Mouse (Mus musculus): Measurements from ENCODE around the gene Ccl6. TPM values are rescaled to one million over a fixed set of nuclear protein-coding genes. Genes with fewer than 3 reads are reported as not detected.
A peak's percentile ranks its signal among the peaks of the same experiment; 100 is the strongest.

Gene Ccl6
- total and polyA plus RNA-seq, 2 experiments, result 3.3 to 14.1 TPM

DNA sequence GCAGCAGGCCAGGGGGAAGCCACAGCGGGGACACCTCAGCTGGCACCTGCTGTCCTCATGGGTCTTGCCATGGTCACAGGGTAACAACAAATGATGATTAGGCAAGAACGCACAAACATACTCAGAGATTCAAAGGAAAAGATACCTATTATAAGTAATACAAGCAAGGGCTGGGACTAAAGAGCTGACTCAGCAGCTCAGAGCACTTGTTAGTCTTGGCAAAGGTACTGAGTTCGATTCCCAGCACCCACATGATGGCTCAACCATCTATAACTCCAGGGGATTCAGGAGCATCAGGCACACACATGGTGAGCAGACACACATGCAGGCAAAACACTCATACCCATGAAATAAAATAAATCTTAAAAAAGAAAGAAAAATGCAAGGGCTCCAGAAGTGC is 51.5 kb downstream of the Ccl6 start:
- Histone ChIP-seq H3K4me1 (ENCODE audit: control insufficient read depth, insufficient read depth, low read length) (no peaks in the 10 kb centered on the region), H3K27ac (replicated peaks; ENCODE audit: insufficient read depth, low read depth, low read length) (no peak overlapping the region), H3K79me2 (ENCODE audit: control insufficient read depth, insufficient read depth, low read length) (no peaks in the 10 kb centered on the region), H3K4me3 (ENCODE audit: insufficient read depth, low read depth, low read length) (no peak overlapping the region), H3K36me3 (ENCODE audit: control insufficient read depth, insufficient read depth, low read length) (no peaks in the 10 kb centered on the region), H3K27me3 (ENCODE audit: control insufficient read depth, insufficient read depth, low read length) (no peaks in the 10 kb centered on the region), H3K9ac (ENCODE audit: low read depth, low read length) (no peak overlapping the region)
- WGBS, result 89% methylated on average over 3 of the region's 3 CpGs
- no peak for TF ChIP-seq POLR2A (IDR thresholded peaks at IDR 0.05; ENCODE audit: extremely low read depth, insufficient read depth, low read length)
- TF ChIP-seq CTCF (IDR thresholded peaks at IDR 0.05; ENCODE audit: low read depth, low read length), result no peak
- DNase-seq (ENCODE audit: extremely low read depth, low read depth, low spot score), result no peak

DNA sequence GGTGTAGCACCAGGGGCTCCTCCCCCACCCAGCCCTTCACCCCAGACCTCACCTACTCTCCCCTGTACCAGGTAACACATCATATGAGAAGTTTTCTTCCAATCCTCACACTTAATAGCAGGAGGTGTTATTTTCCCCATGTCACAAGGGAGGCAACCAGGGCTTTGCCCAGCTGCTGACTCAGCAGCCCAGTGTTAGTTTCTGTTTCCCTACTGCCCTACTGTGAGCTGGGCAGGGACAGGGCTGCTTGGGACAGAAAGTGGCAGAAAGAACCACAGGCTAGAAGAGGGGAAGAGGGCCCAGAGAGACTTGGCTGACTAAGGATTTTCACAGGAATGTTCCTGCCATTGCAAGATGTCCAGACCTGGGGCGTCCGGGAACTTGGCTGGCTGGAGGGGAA is 52.0 kb downstream of the Ccl6 start:
- TF ChIP-seq CTCF (IDR thresholded peaks at IDR 0.05; ENCODE audit: low read depth, low read length) (no peak), POLR2A (IDR thresholded peaks at IDR 0.05; ENCODE audit: extremely low read depth, insufficient read depth, low read length) (no peak)

DNA sequence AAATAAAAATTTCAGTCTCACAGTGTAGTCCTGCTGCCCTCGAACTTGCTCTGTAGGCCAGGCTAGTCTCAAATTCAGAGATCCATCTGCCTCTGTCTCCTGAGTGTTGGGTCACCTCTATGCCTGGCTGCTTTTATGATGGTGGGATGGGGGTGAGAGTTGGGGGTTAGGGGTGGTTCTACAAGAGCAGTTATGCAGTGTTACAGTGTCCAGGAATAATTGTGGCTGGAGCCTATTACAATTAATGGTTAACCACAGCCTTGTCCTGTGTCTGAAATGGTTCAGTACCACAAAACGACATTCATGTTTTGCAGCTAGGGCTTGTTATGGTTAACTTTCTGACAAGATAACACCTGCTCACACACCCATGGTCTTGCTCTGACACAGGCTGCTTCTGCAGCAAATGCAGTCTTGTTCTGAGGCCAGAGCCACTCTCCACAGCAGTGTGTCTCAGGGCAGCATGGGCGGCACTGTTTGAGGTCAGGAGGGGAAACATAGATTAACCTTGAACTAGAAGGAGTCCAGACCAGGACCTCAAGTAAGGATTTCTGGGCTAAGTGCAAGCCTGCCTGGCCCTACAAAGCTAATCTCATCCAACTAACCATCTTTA is 54.1 kb downstream of the Ccl6 start:
- 79% methylated on average over 3 of the region's 3 CpGs for WGBS
- TF ChIP-seq POLR2A (IDR thresholded peaks at IDR 0.05; ENCODE audit: extremely low read depth, insufficient read depth, low read length) (no peak), CTCF (IDR thresholded peaks at IDR 0.05; ENCODE audit: low read depth, low read length) (no peak)

More for the DNA sequence above, 52.0 kb downstream of the Ccl6 start:
- no peak overlapping the region for H3K9ac ChIP-seq (ENCODE audit: low read depth, low read length)
- H3K27me3 ChIP-seq (ENCODE audit: control insufficient read depth, insufficient read depth, low read length), result no peaks in the 10 kb centered on the region
- H3K79me2 ChIP-seq (ENCODE audit: control insufficient read depth, insufficient read depth, low read length), result no peaks in the 10 kb centered on the region
- DNase-seq (ENCODE audit: extremely low read depth, low read depth, low spot score), result peak; percentile 17
- H3K27ac ChIP-seq (replicated peaks; ENCODE audit: insufficient read depth, low read depth, low read length), result no peak overlapping the region
- WGBS, result 91% methylated on average over 2 of the region's 2 CpGs
- H3K36me3 ChIP-seq (ENCODE audit: control insufficient read depth, insufficient read depth, low read length), result no peaks in the 10 kb centered on the region
- H3K4me1 ChIP-seq (ENCODE audit: control insufficient read depth, insufficient read depth, low read length), result no peaks in the 10 kb centered on the region
- no peak overlapping the region for H3K4me3 ChIP-seq (ENCODE audit: insufficient read depth, low read depth, low read length)

More for the DNA sequence above, 54.1 kb downstream of the Ccl6 start:
- Histone ChIP-seq H3K79me2 (ENCODE audit: control insufficient read depth, insufficient read depth, low read length) (no peaks in the 10 kb centered on the region), H3K4me3 (ENCODE audit: insufficient read depth, low read depth, low read length) (no peak overlapping the region), H3K27ac (replicated peaks; ENCODE audit: insufficient read depth, low read depth, low read length) (no peak overlapping the region), H3K36me3 (ENCODE audit: control insufficient read depth, insufficient read depth, low read length) (no peaks in the 10 kb centered on the region), H3K27me3 (ENCODE audit: control insufficient read depth, insufficient read depth, low read length) (no peaks in the 10 kb centered on the region), H3K4me1 (ENCODE audit: control insufficient read depth, insufficient read depth, low read length) (peaks cover 3% of the 10 kb centered on the region; the same call in 1 of the 2 replicates), H3K9ac (ENCODE audit: low read depth, low read length) (no peak overlapping the region)
- no peak for DNase-seq (ENCODE audit: extremely low read depth, low read depth, low spot score)

Other genes starting within 250 kb of the Ccl6 start
- gene Rasl10b, start 183.9 kb downstream of the Ccl6 start, total RNA-seq (2014; rRNA removed), result 0.07 and 0.18 TPM in 2 replicates
- 0.12 and 0.24 TPM in 2 replicates for gene Rasl10b, start 183.9 kb downstream of the Ccl6 start, polyA plus RNA-seq (2012; rRNA removed)
- not detected in 2 replicates for gene Gas2l2, start 163.6 kb downstream of the Ccl6 start, total RNA-seq (2014; rRNA removed)
- gene Gas2l2, start 163.6 kb downstream of the Ccl6 start, polyA plus RNA-seq (2012; rRNA removed), result not detected in 2 replicates
- gene 1700020L24Rik, start 155.4 kb downstream of the Ccl6 start, total RNA-seq (2014; rRNA removed), result not detected in 2 replicates
- not detected in 2 replicates for gene 1700020L24Rik, start 155.4 kb downstream of the Ccl6 start, polyA plus RNA-seq (2012; rRNA removed)
- gene Mmp28, start 130.0 kb downstream of the Ccl6 start, total RNA-seq (2014; rRNA removed), result 0.18 and 0.27 TPM in 2 replicates
- 0.26 and 0.29 TPM in 2 replicates for gene Mmp28, start 130.0 kb downstream of the Ccl6 start, polyA plus RNA-seq (2012; rRNA removed)
- 29.1 and 29.9 TPM in 2 replicates for gene Taf15, start 120.0 kb downstream of the Ccl6 start, total RNA-seq (2014; rRNA removed)
- 7.1 and 8.5 TPM in 2 replicates for gene Taf15, start 120.0 kb downstream of the Ccl6 start, polyA plus RNA-seq (2012; rRNA removed)
- not detected in 2 replicates for gene Heatr9, start 70.9 kb downstream of the Ccl6 start, total RNA-seq (2014; rRNA removed)
- not detected in 2 replicates for gene Heatr9, start 70.9 kb downstream of the Ccl6 start, polyA plus RNA-seq (2012; rRNA removed)
- gene Ccl5, start 62.6 kb downstream of the Ccl6 start, total RNA-seq (2014; rRNA removed), result 0.37 and 1.1 TPM in 2 replicates
- gene Ccl5, start 62.6 kb downstream of the Ccl6 start, polyA plus RNA-seq (2012; rRNA removed), result 7.2 and 13.2 TPM in 2 replicates
- gene Ccl9, start 14.5 kb downstream of the Ccl6 start, total RNA-seq (2014; rRNA removed), result 92.1 and 125 TPM in 2 replicates
- 45.5 and 61.7 TPM in 2 replicates for gene Ccl9, start 14.5 kb downstream of the Ccl6 start, polyA plus RNA-seq (2012; rRNA removed)
- gene Rpl9-ps1, start 52.5 kb upstream of the Ccl6 start, total RNA-seq (2014; rRNA removed), result not detected in 2 replicates
- not detected in 2 replicates for gene Rpl9-ps1, start 52.5 kb upstream of the Ccl6 start, polyA plus RNA-seq (2012; rRNA removed)
- gene Ccl3, start 56.3 kb upstream of the Ccl6 start, total RNA-seq (2014; rRNA removed), result 0.18 TPM in 1 of 2 replicates, not detected in the other
- gene Ccl3, start 56.3 kb upstream of the Ccl6 start, polyA plus RNA-seq (2012; rRNA removed), result 0.42 and 0.48 TPM in 2 replicates
- 0.40 TPM in 1 of 2 replicates, not detected in the other for gene Ccl4, start 69.5 kb upstream of the Ccl6 start, total RNA-seq (2014; rRNA removed)
- 1.1 TPM in 1 of 2 replicates, not detected in the other for gene Ccl4, start 69.5 kb upstream of the Ccl6 start, polyA plus RNA-seq (2012; rRNA removed)
- 40.9 and 46.0 TPM in 2 replicates for gene Wfdc17, start 110.9 kb upstream of the Ccl6 start, total RNA-seq (2014; rRNA removed)
- gene Wfdc17, start 110.9 kb upstream of the Ccl6 start, polyA plus RNA-seq (2012; rRNA removed), result 8.0 and 19.9 TPM in 2 replicates
- not detected in 2 replicates for gene Wfdc18, start 115.9 kb upstream of the Ccl6 start, total RNA-seq (2014; rRNA removed)
- not detected in 2 replicates for gene Wfdc18, start 115.9 kb upstream of the Ccl6 start, polyA plus RNA-seq (2012; rRNA removed)
- 1,058 and 3,004 TPM in 2 replicates for gene Wfdc21, start 153.9 kb upstream of the Ccl6 start, total RNA-seq (2014; rRNA removed)
- gene Wfdc21, start 153.9 kb upstream of the Ccl6 start, polyA plus RNA-seq (2012; rRNA removed), result 2,463 and 2,494 TPM in 2 replicates
- 6.5 and 8.9 TPM in 2 replicates for gene Heatr6, start 160.6 kb upstream of the Ccl6 start, total RNA-seq (2014; rRNA removed)
- 9.7 and 9.8 TPM in 2 replicates for gene Heatr6, start 160.6 kb upstream of the Ccl6 start, polyA plus RNA-seq (2012; rRNA removed)